Mouse (Mus musculus) left cerebral cortex, postnatal 4 days (tissue): ENCODE data around the gene Paip2b. TPM values are rescaled to one million over a fixed set of nuclear protein-coding genes. Genes with fewer than 3 reads are reported as not detected.
"Not testable (repeated sequence)": the region's sequence is repeated elsewhere in the genome, so short reads cannot be mapped to it uniquely, and the experiment has no call there.

Source experiments
- DNase-seq: peaks from one replicate; pipeline ENCODE4 v3.0.0-alpha.2; 2022
- intact Hi-C: fragments of 180-260 bp; cut with DNase I; formaldehyde crosslinking; loops from one replicate; pipeline ENCODE4 v1.15.1; 2025
- total RNA-seq, 2 experiments: library from RNA; stranded (reverse); gene quantifications; 2 replicates each; pipeline ENCODE4 v1.2.3; 2021

Paip2b gene
- total RNA-seq: 10 to 100 TPM; 58.2 to 70.8 TPM

GRCm38 (mm10) chr6:83831606-83832123 lies at the start of gene Paip2b:
Paip2b (minus strand) TSS chr6:83831741.
- intact Hi-C loops: no loop called here
- DNase-seq: peak; percentile 99

DNA sequence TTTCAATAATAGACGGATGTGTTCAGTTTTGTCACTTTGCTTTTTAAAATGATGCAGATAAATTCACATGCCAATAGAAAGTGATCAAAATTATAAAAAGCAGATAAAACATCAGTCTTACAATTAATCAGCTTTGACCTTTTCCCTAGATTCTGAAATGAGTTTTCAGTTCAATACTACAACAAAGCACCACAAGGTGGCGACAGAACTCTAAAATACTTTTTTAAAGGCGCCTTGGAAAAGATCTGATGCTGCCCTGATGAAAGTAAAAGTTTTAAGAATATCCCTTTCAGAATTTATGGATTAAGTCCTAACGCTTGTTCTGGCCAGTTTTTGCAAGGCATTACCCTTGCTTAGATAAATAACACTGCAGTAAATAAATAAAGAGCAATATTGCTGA lies 48.3 kb upstream of the Paip2b start:
- intact Hi-C loops: no loop called here
- peak; percentile 22 for DNase-seq

GRCm38 (mm10) chr6:83867598-83868585 lies 36.4 kb upstream of the Paip2b start:
- intact Hi-C loops: no loop called here
- peak; percentile 65 for DNase-seq

DNA sequence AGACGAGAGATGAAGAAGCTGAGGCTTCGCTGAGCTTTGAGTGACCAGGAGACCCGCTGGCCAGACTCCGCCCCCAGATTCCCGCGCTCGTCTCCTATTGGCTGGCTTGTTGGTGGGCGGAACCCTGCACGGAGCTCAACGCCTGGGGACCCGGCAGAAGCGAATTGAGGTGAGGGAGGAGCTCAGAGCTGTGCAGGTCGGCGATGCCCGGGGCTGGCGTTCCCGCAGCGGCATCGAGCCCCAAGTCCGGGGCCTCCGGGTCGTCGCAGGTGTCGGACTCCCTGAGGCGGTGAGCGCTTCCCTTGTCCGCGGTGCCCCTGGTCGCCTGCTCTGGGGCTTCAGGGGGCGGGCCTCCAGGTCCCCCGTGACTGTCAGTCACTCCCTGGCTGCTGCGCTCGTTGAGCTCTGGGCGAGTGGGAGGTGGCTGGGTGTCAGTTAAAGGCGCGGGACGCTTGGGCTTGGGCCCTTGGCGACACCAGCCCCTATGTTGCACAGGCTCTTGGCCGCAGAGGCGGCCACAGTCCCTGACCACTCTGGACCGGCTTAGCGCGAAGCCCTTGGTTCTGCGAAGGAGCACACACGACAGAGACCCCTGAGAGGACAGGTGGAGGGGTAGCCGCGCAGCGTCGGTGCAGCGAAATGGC lies 35.5 kb upstream of the Paip2b start, which contains the start of gene Zfp638:
Gene Zfp638, plus strand, starts transcription at position 156 of the 644 bp plus-strand sequence.
- DNase-seq: peak; percentile 93
- intact Hi-C loops: no loop called here

GRCm38 (mm10) chr6:83866423-83866822 lies 34.9 kb upstream of the Paip2b start:
- no peak for DNase-seq
- intact Hi-C loops: no loop called here

- intact Hi-C loops: no loop called here
- DNase-seq: no peak
Measured at GRCm38 (mm10) chr6:83863538-83863937, 32.0 kb upstream of the Paip2b start.

GRCm38 (mm10) chr6:83860033-83860432 lies 28.5 kb upstream of the Paip2b start:
- intact Hi-C loops: no loop called here
- no peak for DNase-seq

DNA sequence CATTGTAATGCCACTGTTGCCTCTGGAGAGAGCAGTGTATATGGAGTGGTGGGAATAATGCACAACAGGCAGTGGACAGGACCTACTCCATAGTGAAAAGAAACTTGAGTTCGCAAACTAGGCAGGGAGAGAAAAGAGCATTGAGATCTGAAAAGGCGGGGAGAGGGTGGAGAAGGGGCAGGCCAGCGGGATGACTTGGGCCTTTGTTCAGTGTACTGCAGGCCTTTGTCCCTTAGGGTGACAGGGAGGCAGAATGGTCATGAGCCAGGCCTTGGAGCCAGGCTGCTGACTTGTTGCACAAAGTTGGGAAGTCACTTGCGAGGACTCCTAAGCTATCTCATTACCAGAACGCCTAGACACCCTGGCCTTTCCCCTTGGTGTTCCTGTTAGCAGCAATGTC lies 25.9 kb upstream of the Paip2b start:
- intact Hi-C loops: no loop called here
- DNase-seq: peak; percentile 7

DNA sequence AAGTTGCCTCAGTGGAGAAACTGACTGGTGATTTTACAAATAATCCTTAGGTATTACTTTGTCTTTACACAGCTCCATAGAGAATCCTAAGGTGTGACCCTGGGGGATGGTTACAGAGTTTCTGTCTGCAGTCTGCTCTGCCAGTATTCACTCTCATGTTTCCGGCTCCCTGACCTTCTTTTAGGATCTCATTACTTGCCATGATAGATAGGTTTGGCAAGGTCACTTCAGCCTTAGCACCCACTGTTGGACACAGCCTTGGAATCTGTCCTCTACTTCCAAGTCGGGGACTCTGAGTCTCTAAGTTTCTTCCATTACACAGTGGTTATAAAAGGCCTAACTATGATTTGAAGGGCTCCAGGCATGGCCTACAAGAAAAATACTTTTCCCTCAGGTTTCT lies 17.9 kb upstream of the Paip2b start:
- intact Hi-C loops: no loop called here

GRCm38 (mm10) chr6:83846141-83846540 lies 14.6 kb upstream of the Paip2b start:
- intact Hi-C loops: no loop called here
- DNase-seq: no peak

More for the DNA sequence above, 17.9 kb upstream of the Paip2b start:
- no peak for DNase-seq

- intact Hi-C loops: no loop called here
- no peak for DNase-seq
Measured at GRCm38 (mm10) chr6:83844913-83845312, 13.4 kb upstream of the Paip2b start.

- intact Hi-C loops: no loop called here
Measured at GRCm38 (mm10) chr6:83840086-83840485, 8.5 kb upstream of the Paip2b start.

DNA sequence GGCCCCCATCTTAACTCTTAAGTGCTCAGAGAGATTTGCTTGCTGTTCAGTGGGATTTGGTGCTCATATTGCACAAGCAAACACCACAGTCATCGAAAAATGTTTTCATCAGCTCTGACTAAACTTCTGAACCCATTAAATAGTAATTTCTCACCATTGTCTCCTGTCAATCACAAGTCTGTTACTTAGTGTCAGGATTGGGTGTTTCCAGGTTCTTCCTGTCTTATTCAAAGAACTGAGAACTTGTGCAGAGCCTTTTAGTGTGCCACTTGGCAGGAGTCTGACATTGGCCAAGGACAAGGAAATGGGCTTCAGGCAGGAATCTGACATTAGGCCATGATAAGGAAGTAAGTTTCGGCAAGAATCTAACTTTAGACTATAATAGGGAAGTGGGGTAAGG lies 6.5 kb upstream of the Paip2b start:
- DNase-seq: no peak
- intact Hi-C loops: no loop called here

More at GRCm38 (mm10) chr6:83840086-83840485, 8.5 kb upstream of the Paip2b start:
- DNase-seq: no peak

- intact Hi-C loops: no loop called here
- DNase-seq: no peak
Measured at GRCm38 (mm10) chr6:83836826-83837225, 5.3 kb upstream of the Paip2b start.

DNA sequence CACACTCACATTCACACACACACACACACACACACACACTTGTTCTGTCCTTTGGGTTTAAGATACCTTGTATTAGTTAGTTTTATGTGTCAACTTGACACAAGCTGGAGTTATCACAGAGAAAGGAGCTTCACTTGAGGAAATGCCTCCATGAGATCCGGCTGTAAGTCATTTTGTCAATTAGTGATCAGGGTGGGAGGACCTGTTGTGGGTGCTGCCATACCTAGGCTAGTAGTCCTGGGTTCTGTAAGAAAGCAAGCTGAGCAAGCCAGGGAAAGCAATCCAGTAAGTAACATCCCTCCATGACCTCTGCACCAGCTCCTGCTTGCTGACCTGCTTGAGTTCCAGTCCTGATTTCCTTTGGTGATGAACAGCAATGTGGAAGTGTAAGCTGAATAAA lies 852 bp upstream of the Paip2b start:
- DNase-seq, intact Hi-C loops: not testable (repeated sequence)

GRCm38 (mm10) chr6:83830941-83831605 lies 468 bp downstream of the Paip2b start:
- no peak for DNase-seq
- intact Hi-C loops: no loop called here

- intact Hi-C loops: no loop called here
- DNase-seq: no peak
Measured at GRCm38 (mm10) chr6:83821856-83822255, 9.7 kb downstream of the Paip2b start.

DNA sequence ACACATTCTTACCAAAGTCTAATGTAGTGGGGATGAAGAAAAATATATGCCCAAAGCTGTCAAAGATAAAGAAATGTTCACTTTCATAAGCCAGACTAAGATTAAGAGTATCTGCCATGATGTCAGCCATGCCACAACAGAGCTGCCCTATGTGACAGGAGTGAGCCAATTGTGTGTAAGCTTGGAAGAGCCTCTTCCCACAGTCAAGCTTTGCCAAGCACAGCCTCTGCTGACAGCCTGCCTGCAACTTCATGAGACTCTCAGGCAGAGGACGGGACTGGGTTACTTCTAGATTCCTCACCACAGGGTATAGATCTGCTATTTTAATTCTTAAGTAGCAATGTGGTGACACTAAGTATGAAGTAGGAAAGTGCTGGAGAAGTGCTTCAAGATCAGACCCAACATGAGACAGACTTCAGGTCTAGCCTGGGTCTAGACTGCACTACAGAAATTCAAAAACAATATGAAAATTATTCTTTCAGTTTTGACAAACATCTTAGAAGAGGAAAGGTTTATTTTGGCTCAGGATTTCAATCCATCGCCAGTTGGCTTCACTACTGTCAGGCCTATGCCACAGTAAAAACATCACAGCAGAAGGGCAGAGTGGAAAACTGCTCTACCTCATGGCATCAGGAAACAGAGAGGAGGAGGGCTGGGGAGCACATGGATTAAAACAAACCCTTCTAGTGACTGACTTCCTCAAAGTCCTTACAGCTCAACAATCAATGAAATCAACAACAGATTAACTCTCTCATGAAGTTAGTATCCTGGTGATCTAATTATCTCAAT lies 10.6 kb downstream of the Paip2b start:
- intact Hi-C loops: no loop called here
- DNase-seq: no peak

DNA sequence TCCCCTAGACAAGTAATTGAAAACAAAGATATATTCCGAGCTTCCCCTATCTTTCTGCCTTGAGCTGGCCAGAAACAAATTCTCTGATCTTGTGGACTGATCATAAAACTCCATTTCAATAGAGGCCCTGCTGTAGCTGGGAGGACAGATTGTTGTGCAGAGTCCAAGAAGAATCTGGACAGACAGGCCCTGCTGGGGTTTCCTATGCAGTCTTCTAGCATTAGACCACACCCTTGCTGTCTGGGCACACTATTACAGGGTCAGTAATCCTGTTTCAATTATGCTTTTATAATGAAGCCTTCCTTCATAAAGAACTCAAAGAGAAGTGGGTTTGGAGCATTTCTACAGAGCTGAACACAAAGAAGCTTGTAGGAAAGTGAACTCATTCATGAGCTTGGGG lies 12.5 kb downstream of the Paip2b start:
- intact Hi-C loops: no loop called here
- DNase-seq: no peak

- intact Hi-C loops: no loop called here
- DNase-seq: no peak
Measured at GRCm38 (mm10) chr6:83815801-83816200, 15.7 kb downstream of the Paip2b start.
